Mouse (Mus musculus) C3H10T1/2 (cell line): ENCODE data around the gene Vmn2r115. TPM values are rescaled to one million over a fixed set of nuclear protein-coding genes. Genes with fewer than 3 reads are reported as not detected.

ENCODE experiments used
- polyA plus RNA-seq, 2 experiments: library from polyadenylated mRNA; unstranded; fragments of >200 nt; fragmentation: generic; extraction: Trizol; gene quantifications; one replicate each; pipeline ENCODE4 v1.2.1; 2012; ENCODE audit warnings: missing spikeins in 2 of 2

Vmn2r115 gene
- polyA plus RNA-seq, result not detected

GRCm38 (mm10) chr17:23343441-23343840, at the start of gene Vmn2r115:
Gene Vmn2r115 (plus strand): TSS chr17:23343741.

GRCm38 (mm10) chr17:23312437-23312836, 31.1 kb upstream of the Vmn2r115 start, which contains the start of gene Vmn2r114:
Gene Vmn2r114 (minus strand): TSS chr17:23312537.

GRCm38 (mm10) chr17:23384304-23384703, 40.8 kb downstream of the Vmn2r115 start, which contains the start of gene Vmn2r116:
Gene Vmn2r116 (plus strand): TSS chr17:23384604.

Other genes starting within 250 kb of the Vmn2r115 start
- gene Zfp40, start 150.5 kb upstream of the Vmn2r115 start, polyA plus RNA-seq, result under 1 TPM; 0.08 to 0.47 TPM
- gene Vmn2r114, start 31.2 kb upstream of the Vmn2r115 start, polyA plus RNA-seq, result not detected
- gene Vmn2r116, start 40.9 kb downstream of the Vmn2r115 start, polyA plus RNA-seq, result not detected
- not detected for gene Vmn2r117, start 136.0 kb downstream of the Vmn2r115 start, polyA plus RNA-seq
- gene Zfp213, start 220.5 kb downstream of the Vmn2r115 start, polyA plus RNA-seq, result 10 to 100 TPM in 1 of 2 experiments, 1 to 10 TPM in 1; 9.1 to 12.4 TPM